Mouse (Mus musculus): ENCODE measurements around the gene Mrps34.
"Not testable (repeated sequence)": the region's sequence is repeated elsewhere in the genome, so short reads cannot be mapped to it uniquely, and the experiment has no call there.

Gene Mrps34

DNA sequence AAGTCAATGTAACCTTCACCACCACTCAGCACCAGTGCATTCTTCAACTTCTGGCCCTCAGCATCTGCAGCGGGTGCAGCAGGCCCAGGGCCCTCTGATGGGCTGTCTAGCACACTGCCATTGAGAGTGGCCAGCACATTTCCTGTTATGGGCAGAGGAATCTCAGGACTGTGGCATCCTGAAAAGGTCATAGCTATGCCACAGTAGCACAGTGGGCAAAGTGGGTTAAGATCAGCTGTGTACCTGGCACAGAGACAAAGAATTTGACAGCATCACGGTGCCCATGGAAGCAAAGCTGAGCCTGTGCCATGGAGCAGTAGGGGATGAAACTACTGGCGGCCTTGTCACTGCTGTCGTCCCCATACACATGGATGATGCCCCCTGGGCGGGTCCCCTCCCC, 4.2 kb downstream of the Mrps34 start:
- DNase-seq (ENCODE audit: low read depth, low spot score) = no peak

DNA sequence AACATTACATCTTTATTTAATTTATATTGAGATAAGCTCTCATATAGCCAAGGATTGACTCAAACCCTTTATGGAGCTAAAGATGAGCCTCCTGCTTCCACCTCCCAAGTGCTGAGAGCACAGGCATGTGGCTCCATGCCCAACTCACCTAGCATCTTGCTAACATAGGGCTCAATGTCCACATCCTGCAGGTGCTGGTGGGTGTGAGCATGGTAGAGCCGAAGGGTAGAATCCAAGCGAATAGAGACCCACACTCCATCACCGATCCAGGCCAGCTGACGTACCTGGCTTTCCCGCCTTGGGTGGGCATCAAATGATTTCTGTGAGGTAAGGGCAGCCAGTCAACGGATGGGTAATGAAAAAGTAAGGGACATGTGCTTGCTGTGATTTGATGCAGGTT, 5.1 kb downstream of the Mrps34 start:
- no peak for DNase-seq (ENCODE audit: low read depth, low spot score)

DNA sequence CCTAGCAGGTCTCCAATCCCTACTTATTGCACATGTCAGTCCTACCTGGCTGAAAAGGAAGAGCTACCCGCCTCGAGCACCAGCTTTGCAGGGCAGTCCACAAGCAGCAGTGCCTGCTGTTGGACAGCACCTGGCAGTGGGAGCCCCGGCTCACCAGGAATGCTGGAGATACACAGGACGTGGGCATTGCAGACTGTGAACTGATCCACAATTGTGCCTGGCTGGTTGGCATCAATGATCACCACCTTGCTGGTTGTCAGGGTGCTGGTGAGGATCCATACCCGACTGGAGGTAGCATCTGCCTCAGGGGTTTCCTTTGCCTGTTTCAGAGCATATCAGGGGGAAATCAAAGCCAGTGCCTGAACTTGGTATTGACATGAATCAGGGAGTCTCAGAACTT, 7.2 kb downstream of the Mrps34 start:
- DNase-seq (ENCODE audit: low read depth, low spot score) = no peak

DNA sequence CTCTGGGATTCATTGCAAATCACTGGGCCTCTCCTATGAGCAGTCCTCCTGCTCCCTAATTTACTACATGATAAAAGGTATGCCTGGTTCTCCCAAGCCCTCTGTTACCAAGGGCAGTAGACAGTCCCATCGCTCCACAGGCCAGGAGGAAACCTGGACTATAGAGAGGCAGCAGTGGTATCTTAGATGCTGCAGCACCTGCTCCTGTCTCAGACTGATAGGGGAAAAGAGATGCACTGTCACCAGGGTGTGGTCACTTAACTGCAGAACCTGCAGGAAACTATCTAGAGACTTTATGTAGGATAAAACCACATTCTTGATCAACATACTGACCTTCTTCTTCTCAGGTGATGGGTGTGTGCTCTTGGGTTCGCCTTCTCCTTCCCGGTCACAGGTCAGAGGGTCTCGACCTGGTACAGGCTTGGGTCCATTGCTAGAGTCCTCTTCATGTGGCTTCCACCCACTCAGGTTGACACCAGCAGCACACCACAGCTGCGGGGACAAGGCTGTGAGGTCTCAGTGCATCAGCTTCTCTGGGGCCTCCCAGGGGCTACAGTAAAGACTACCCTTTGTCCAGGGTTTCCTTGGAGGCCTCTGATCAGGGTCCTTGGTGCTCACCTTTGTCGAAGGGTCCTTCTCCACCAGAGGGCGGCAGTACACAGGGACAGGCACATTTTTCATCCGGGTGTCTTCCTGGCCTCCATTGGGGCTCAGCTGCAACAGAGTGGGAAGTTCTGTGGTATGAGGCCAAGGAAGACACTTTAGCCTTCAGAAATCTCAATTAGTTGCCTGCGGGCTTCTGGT, 8.0 kb downstream of the Mrps34 start:
- DNase-seq (ENCODE audit: low read depth, low spot score) = no peak

- no peak for DNase-seq (ENCODE audit: low read depth, low spot score)
Measured at GRCm38 (mm10) chr17:24903767-24904166, 8.9 kb downstream of the Mrps34 start.

DNA sequence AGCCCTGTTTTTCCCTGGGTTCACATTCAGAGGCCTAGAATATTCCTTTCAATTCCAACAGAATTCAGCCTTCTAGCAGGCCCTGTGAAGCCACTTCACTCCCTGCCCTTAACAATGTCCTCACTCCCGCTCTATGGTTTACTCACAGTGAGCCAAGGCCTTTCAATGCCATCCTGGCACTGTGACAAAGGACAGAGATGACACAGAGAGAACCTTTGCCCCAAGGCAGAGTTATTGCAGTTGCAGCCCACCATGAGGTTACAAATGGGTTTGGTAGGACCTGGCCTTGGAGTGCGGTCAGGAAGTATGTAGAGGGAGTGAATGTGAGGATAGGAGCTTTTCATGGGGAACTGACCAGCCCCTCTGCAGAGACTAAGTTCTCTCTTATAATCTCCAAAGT, 12.7 kb downstream of the Mrps34 start:
- no peak for DNase-seq (ENCODE audit: low read depth, low spot score)

GRCm38 (mm10) chr17:24913984-24914383, 19.1 kb downstream of the Mrps34 start:
- DNase-seq (ENCODE audit: low read depth, low spot score) = no peak

DNA sequence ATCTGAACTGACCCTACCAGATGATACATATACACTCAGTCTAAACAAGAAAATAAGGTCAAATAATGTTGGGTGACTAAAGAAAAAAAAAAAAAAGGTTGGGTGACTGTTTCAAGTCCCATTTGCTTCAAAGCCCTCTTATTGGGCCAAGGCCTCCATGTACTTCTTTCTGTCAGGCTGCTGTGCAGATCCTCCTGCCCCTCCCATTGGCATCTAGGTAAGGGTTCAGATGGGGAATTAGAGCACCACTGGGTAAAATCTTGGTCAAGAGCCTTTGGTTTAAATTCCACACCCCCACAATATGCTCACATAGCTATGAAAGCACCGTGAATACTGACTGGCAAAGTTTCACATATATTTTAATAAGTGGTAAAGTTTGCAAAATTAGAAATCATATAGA, 28.3 kb downstream of the Mrps34 start:
- no peak for DNase-seq (ENCODE audit: low read depth, low spot score)

GRCm38 (mm10) chr17:24929506-24929905, 34.6 kb downstream of the Mrps34 start:
- DNase-seq (ENCODE audit: low read depth, low spot score) = no peak

GRCm38 (mm10) chr17:24932431-24932830, 37.5 kb downstream of the Mrps34 start:
- no peak for DNase-seq (ENCODE audit: low read depth, low spot score)

DNA sequence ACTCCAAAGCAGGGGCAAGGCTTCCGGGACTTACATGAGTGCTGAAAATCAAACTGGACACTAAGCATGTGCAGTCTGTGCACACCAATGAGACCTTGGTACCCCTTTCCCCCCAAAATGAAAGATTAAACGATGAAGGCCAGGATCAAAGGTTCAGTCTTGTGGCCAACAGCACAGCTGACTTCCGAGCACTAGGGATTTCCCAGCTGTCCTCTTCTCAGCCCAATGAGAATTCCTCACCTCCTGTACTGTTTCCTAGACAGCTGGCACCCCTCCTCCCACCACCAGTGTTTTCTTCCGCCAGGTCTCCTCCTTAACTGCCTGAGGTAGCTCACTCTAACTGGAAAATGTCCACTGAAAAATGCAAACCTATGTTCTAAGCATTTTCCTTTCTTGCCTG, 38.2 kb downstream of the Mrps34 start:
- DNase-seq (ENCODE audit: low read depth, low spot score) = no peak

DNA sequence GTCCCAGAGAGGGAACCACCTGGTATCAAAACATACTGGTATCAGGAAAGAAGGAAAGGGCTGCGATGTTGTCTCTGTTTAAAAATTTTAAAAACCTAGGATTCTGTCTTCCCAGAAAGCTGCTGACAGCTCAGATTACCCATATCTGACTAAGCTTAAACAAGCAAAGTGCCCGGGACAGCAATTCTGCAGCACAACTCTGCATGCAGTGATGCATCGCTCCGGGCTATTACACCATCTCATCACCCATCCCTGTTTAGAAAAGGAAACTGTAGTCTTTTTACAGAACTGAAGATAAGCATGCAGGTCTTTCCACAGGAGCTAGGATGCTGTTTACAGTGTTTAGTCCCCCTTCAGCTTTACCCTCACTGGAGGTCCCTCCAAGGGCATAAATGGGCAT, 40.0 kb downstream of the Mrps34 start:
- DNase-seq (ENCODE audit: low read depth, low spot score) = no peak

- DNase-seq (ENCODE audit: low read depth, low spot score) = no peak
Measured at GRCm38 (mm10) chr17:24935666-24936065, 40.8 kb downstream of the Mrps34 start.

- peak; percentile 85 for DNase-seq (ENCODE audit: low read depth, low spot score)
Measured at GRCm38 (mm10) chr17:24936259-24937237, 41.6 kb downstream of the Mrps34 start, which contains the start of gene Mapk8ip3. TSS of gene Mapk8ip3 (minus strand) at chr17:24936977.

DNA sequence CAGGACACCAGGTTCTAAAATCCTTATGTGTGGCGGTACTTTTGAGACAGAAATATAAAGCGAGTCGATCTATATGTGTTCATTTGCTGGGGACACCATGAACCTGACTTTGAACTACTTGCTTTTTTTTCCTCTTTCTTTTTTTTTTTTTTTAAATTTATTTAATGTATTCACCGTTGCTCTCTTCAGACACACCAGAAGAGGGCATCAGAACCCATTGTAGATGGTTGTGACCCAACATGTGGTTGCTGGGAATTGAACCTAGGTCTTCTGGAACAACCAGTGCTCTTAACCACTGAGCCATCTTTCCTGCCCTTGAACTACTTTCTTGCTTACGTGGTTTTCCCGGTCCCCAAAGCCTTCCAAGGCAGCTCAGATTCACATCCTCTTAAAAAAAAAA, 42.4 kb downstream of the Mrps34 start:
- no peak for DNase-seq (ENCODE audit: low read depth, low spot score)

GRCm38 (mm10) chr17:24942453-24942852, 47.5 kb downstream of the Mrps34 start:
- DNase-seq (ENCODE audit: low read depth, low spot score) = not testable (repeated sequence)

GRCm38 (mm10) chr17:24943036-24943435, 48.1 kb downstream of the Mrps34 start:
- DNase-seq (ENCODE audit: low read depth, low spot score) = no peak

DNA sequence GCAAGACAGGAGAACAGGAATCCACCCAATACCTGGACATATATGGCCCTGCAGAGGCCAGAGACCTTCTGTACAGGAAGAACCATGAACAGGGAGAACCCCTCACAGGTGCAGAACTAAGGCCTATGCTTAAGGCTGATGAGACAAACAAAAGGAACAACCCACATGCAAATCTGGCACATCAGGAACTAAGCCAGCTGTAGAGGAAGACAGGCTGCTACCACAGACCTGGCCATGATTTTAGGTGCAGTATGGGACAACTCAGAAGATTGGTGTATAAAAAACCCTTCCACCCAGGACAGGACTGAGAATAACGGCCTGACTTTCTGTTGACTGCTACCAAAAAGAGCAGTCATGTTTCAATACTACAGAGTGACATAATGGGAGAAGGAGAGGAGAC, 48.7 kb downstream of the Mrps34 start:
- not testable (repeated sequence) for DNase-seq (ENCODE audit: low read depth, low spot score)
